Mouse (Mus musculus) kidney, adult 2 months (tissue): ENCODE data around the gene Evi2a. TPM values are rescaled to one million over a fixed set of nuclear protein-coding genes. Genes with fewer than 3 reads are reported as not detected.

Experiments used
- DNase-seq: peaks from one replicate; pipeline ENCODE4 v3.0.0; 2021
- H3K27ac ChIP-seq: fragments of 200-500 bp; 2 replicates; pipeline ENCODE4 v1.5.1; 2012; ENCODE audit warnings: low read depth, low read length, control low read depth, inconsistent platforms; ENCODE audit not compliant: insufficient read depth
- H3K27me3 ChIP-seq: fragments of 200-500 bp; replicated peaks from 2 replicates; pipeline ENCODE4 v1.6.1; 2012; ENCODE audit warnings: mild to moderate bottlenecking, moderate library complexity, low read length, inconsistent platforms; ENCODE audit not compliant: control insufficient read depth, insufficient read depth
- H3K36me3 ChIP-seq: fragments of 200-500 bp; 2 replicates; pipeline ENCODE4 v1.6.1; 2012; ENCODE audit warnings: mild to moderate bottlenecking, moderate library complexity, low read length, inconsistent platforms; ENCODE audit not compliant: control insufficient read depth, insufficient read depth
- H3K4me1 ChIP-seq: fragments of 200-500 bp; 2 replicates; pipeline ENCODE4 v1.6.1; 2011; ENCODE audit warnings: low read length; ENCODE audit not compliant: control insufficient read depth, insufficient read depth
- H3K4me3 ChIP-seq: fragments of 200-500 bp; 2 replicates; pipeline ENCODE4 v1.5.1; 2011; ENCODE audit warnings: mild to moderate bottlenecking, low read depth, low read length, control low read depth; ENCODE audit not compliant: insufficient read depth
- CTCF ChIP-seq: fragments of 200-500 bp; conservative IDR thresholded peaks from 2 replicates; pipeline ENCODE4 v1.5.1; 2011; ENCODE audit warnings: low read depth, mild to moderate bottlenecking, control low read depth, low read length, moderate library complexity, mixed read lengths; ENCODE audit not compliant: insufficient read depth, insufficient read length
- POLR2A ChIP-seq: fragments of 200-500 bp; IDR thresholded peaks from one replicate; pipeline ENCODE4 v1.6.1; 2011; ENCODE audit warnings: low read depth, low read length, control low read depth
- WGBS: fragments of 180-500 bp; shearing (Covaris S2); methylation state at CpG from one replicate; pipeline ENCODE4 v1.1.7; 2018; 5-methylcytosine and 5-hydroxymethylcytosine counted together
- polyA plus RNA-seq: library from polyadenylated mRNA; depleted of rRNA; stranded (reverse); fragments of >200 nt; gene quantifications from 2 replicates; pipeline ENCODE4 v1.2.3, GENCODE M21; 2012

Gene Evi2a
- polyA plus RNA-seq, 1 experiment = 5.3 TPM

DNA sequence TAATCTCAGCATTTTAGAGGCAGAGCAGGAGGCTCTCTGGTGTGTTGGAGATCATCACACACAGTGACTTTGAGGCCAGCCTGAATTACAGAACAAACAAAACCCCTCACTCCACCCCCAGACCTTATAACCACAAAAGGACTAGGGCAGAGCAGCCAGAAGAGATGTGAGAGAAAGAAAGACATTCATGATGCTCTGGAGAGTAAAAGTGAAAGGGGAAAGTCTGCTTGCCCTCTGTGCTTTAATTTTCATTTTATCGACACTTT, 6.2 kb downstream of the Evi2a start:
- H3K27ac ChIP-seq = no peak overlapping the region
- H3K4me3 ChIP-seq = no peak overlapping the region
- H3K27me3 ChIP-seq = no peaks in the 10 kb centered on the region
- no peak for TF ChIP-seq CTCF
- no peak for TF ChIP-seq POLR2A
- WGBS = 38% methylated on average over 1 of the region's 1 CpGs
- DNase-seq = no peak
- peaks cover 12% of the 10 kb centered on the region for H3K4me1 ChIP-seq
- H3K36me3 ChIP-seq = no peaks in the 10 kb centered on the region

DNA sequence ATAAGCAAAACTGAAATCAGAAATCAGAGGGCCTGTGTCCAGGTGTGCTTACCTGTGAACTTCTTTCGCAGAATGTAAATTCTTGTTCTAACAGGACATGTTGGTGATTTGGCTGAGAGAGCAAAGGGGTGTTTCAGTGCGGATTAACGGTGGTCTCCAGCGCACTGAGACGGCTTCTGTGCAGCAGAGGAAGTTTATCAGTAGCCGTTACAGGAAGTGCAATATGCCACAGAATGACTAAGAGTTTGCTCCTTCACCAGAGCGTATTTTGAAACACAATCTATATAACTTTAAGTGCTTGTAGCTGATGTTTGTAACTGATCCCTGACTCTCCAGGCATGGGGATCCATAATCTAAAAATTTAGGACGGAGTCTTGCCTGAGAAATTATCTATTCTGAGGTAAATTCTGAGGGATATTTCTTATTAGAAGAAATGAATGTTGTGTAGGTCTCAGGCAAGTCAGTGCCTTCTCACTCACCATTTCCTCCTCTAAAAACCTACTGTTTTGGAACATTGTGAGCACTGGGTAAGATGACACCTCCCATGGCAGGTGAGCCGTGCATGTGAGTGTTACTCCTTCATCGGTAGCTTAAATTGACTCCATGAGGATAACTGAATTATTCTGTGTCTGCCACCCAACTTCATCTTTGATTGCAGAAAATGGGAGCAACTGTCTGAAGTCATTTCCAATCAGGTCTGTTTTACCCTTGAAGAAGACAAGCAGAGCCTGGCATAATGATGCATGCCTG, 6.7 kb downstream of the Evi2a start, which contains the start of gene Evi2b:
TSS of gene Evi2b (minus strand) at position 203 of the 750 bp plus-strand sequence.
- no peaks in the 10 kb centered on the region for H3K27me3 ChIP-seq
- TF ChIP-seq POLR2A = no peak
- TF ChIP-seq CTCF = no peak
- no peak within 1 kb of the TSS for H3K27ac ChIP-seq
- H3K36me3 ChIP-seq = no peaks in the 10 kb centered on the region
- DNase-seq = no peak
- WGBS = 66% methylated on average over 10 of the region's 10 CpGs
- H3K4me3 ChIP-seq = no peak within 1 kb of the TSS
- H3K4me1 ChIP-seq = peaks cover 12% of the 10 kb centered on the region

DNA sequence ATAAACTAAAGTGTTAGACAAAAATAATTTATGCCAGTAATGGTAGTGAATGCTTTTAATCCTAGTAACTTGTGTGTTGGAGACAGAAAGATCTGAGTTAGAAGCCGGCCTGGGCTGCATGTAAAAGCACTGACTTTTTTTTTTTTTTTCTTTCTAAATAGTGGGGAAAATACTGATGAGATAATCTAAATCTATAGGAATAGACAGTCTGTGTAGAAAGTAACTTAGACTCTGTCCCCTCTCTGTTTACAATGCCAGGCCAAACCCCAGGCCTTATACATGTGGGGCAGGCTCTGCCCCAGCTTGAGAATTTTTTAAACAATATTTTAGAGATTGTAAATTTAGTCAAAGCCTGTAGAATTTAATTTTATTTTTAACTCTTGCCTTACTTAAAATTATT, 7.5 kb downstream of the Evi2a start:
- Histone ChIP-seq H3K27me3 (no peaks in the 10 kb centered on the region), H3K4me3 (no peak overlapping the region), H3K36me3 (no peaks in the 10 kb centered on the region), H3K27ac (no peak overlapping the region), H3K4me1 (peaks cover 12% of the 10 kb centered on the region)
- 93% methylated on average over 1 of the region's 1 CpGs for WGBS
- no peak for DNase-seq
- TF ChIP-seq POLR2A (no peak), CTCF (no peak)

DNA sequence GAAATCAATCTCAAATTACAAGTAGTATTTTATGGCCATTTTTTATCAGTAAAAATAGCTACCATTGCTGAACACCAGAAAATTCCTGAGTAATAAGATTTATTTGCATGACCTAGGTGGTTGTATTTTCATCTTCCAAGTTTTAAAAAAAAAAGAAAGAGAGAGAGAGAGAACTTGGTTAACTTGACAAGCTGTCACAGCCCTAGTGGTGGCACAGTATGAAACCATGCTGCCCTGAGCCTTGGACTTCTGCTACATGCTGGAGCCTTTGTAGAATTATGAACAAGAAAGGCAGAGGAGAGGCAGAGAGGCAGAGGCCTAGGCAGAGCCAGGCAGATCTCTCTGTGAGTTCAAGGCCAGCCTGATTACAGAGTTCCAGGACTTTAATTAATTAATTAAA, 8.5 kb downstream of the Evi2a start:
- Histone ChIP-seq H3K36me3 (no peaks in the 10 kb centered on the region), H3K27ac (no peak overlapping the region), H3K27me3 (no peaks in the 10 kb centered on the region), H3K4me3 (no peak overlapping the region), H3K4me1 (peaks cover 4% of the 10 kb centered on the region)
- no peak for DNase-seq
- TF ChIP-seq POLR2A = no peak
- TF ChIP-seq CTCF = no peak

DNA sequence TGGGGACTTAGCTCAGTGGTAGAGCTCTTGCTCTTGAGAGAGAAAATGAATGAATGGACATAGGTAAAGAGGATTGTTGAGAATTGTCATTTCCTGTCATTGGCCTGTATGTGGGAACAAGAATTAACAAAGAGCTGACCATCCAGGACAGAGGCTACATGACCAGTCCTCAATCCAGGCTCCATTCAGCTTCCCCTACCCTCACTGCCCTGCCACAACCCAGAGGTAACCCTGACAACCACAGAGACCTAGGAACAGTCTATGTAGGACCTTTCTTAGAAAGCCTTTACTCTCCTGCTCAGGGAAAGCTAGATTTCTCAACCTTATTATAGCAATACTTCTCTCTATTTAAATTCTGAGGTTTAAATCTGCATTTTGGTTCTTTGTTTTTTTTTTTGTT, 9.6 kb downstream of the Evi2a start:
- no peak for DNase-seq
- no peak overlapping the region for H3K4me3 ChIP-seq
- no peak overlapping the region for H3K27ac ChIP-seq
- no peaks in the 10 kb centered on the region for H3K27me3 ChIP-seq
- peaks cover 2% of the 10 kb centered on the region; the same call in 1 of the 2 replicates for H3K4me1 ChIP-seq
- no peaks in the 10 kb centered on the region for H3K36me3 ChIP-seq
- TF ChIP-seq POLR2A (no peak), CTCF (no peak)

DNA sequence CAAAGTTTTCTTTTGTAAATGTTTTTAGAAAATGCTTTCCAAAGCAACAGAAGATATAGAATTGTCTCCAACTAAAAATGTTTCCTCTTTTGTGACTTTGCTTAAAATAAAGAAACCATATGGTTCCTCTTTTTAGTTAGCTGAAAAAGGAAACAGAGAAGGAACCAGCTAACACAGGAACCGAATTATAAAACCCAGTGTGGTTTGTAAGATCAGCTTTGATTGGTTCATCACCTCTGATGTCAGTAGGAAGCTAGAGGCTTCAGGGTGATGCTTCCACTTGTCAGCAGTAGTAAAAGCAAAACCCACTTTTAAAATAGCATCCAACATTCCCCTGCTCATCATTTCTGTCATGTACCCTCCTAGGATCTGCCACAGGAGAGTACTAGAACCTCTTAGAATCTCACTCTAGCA, 10.5 kb downstream of the Evi2a start:
- TF ChIP-seq CTCF (no peak), POLR2A (no peak)
- no peaks in the 10 kb centered on the region for H3K36me3 ChIP-seq
- no peaks in the 10 kb centered on the region; the same call in 1 of the 2 replicates for H3K4me1 ChIP-seq
- DNase-seq = peak; percentile 36
- 70% methylated on average over 1 of the region's 1 CpGs for WGBS
- H3K27me3 ChIP-seq = no peaks in the 10 kb centered on the region
- H3K4me3 ChIP-seq = no peak overlapping the region
- no peak overlapping the region for H3K27ac ChIP-seq

DNA sequence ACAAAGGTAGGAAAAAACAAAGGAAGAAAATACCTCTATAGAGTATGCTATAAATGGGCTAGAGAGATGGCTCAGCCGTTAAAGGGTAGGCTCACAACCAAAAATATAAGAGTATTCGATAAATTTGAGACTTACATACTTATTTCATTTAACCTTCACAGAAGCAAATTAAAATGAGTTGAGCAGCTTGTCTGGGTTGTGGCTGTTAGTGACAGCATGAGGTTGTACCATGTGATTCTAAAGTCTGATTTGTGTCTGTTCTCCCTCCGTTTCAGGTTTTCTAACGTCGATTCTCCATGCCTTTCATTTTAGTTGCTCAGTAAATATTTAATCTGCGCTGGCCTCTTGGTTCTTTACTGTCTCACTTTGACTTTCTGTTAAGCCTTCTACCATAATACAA, 11.1 kb downstream of the Evi2a start:
- no peaks in the 10 kb centered on the region; the same call in 1 of the 2 replicates for H3K4me1 ChIP-seq
- H3K36me3 ChIP-seq = no peaks in the 10 kb centered on the region
- TF ChIP-seq POLR2A (no peak), CTCF (no peak)
- WGBS = 70% methylated on average over 6 of the region's 6 CpGs
- no peak overlapping the region for H3K4me3 ChIP-seq
- H3K27ac ChIP-seq = no peak overlapping the region
- H3K27me3 ChIP-seq = no peaks in the 10 kb centered on the region
- no peak for DNase-seq

DNA sequence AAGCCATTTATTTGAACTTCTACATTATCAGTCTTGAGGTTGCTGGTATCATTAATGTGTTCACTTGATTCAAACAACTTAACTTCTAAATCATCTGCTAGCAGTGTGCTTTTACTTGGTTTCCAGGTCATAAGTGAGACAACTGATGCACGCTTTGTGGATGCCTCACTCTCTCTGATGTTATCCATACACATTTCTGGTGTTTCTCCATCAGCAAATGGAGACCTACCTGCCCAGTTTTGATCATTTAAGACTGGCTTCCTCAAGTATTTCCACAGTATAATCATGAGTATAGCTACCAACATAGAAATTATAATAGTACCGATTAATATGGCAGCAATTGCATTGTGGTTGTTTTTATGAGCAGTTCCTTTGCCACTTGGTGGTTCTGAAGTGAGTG, 14.6 kb downstream of the Evi2a start:
- TF ChIP-seq CTCF (no peak), POLR2A (no peak)
- Histone ChIP-seq H3K27me3 (no peaks in the 10 kb centered on the region), H3K27ac (no peak overlapping the region), H3K4me3 (no peak overlapping the region), H3K4me1 (no peaks in the 10 kb centered on the region; the same call in 1 of the 2 replicates), H3K36me3 (no peaks in the 10 kb centered on the region)
- no peak for DNase-seq
- WGBS = 99% methylated on average over 2 of the region's 2 CpGs
